Mouse (Mus musculus) granulocyte monocyte progenitor cell, adult 5-6 weeks (primary cell): ENCODE results near the gene Fhl3. TPM values are rescaled to one million over a fixed set of nuclear protein-coding genes. Genes with fewer than 3 reads are reported as not detected.

Experiments used
- ATAC-seq: replicated peaks from 2 replicates; pipeline ENCODE4 v1.8.0; 2016; ENCODE audit warnings: mild to moderate bottlenecking, moderate TSS enrichment, inconsistent platforms; ENCODE audit not compliant: poor library complexity, severe bottlenecking
- total RNA-seq, 2 experiments: library from RNA; stranded (forward) in 1 of 2; stranded (reverse) in 1 of 2; fragments of 200-712, 200-1000 nt in 1 of 2; fragments of >200 nt in 1 of 2; fragmentation: Nextera tagmentation in 1 of 2; gene quantifications; 2 replicates each; pipeline ENCODE4 v1.2.3; 2014 to 2017

Gene Fhl3
- 10.4 and 16.6 TPM in 2 replicates for total RNA-seq (2014; fragmentation: Nextera tagmentation)
- 5.0 and 6.1 TPM in 2 replicates for total RNA-seq (2017)

- peak; percentile 57 for ATAC-seq
Observed at GRCm38 (mm10) chr4:124700248-124700971, at the start of gene Fhl3. Gene Fhl3 (plus strand): TSS chr4:124700701.

GRCm38 (mm10) chr4:124652886-124653285 lies 47.6 kb upstream of the Fhl3 start:
- no peak for ATAC-seq

- ATAC-seq, result no peak
Observed at GRCm38 (mm10) chr4:124656518-124656853, 44.0 kb upstream of the Fhl3 start, which contains the start of gene Pou3f1. Gene Pou3f1 (plus strand): TSS chr4:124656807.

GRCm38 (mm10) chr4:124656854-124657650 lies 43.4 kb upstream of the Fhl3 start:
- ATAC-seq, result peak; percentile 65

GRCm38 (mm10) chr4:124657781-124658180 lies 42.7 kb upstream of the Fhl3 start:
- no peak for ATAC-seq

- ATAC-seq, result no peak
Observed at GRCm38 (mm10) chr4:124658412-124658851, 42.1 kb upstream of the Fhl3 start.

GRCm38 (mm10) chr4:124659251-124660217 lies 41.0 kb upstream of the Fhl3 start:
- no peak for ATAC-seq

- ATAC-seq, result no peak
Observed at GRCm38 (mm10) chr4:124660603-124661002, 39.9 kb upstream of the Fhl3 start.

- peak; percentile 53; the same call in 1 of the 2 replicates for ATAC-seq
Observed at GRCm38 (mm10) chr4:124663034-124663433, 37.5 kb upstream of the Fhl3 start.

- ATAC-seq, result no peak
Observed at GRCm38 (mm10) chr4:124664185-124664584, 36.3 kb upstream of the Fhl3 start.

- no peak for ATAC-seq
Observed at GRCm38 (mm10) chr4:124664604-124665003, 35.9 kb upstream of the Fhl3 start.

GRCm38 (mm10) chr4:124667476-124668033 lies 32.9 kb upstream of the Fhl3 start:
- ATAC-seq, result no peak

GRCm38 (mm10) chr4:124668078-124668477 lies 32.4 kb upstream of the Fhl3 start:
- no peak for ATAC-seq

- ATAC-seq, result no peak
Observed at GRCm38 (mm10) chr4:124670232-124670631, 30.3 kb upstream of the Fhl3 start.

- no peak for ATAC-seq
Observed at GRCm38 (mm10) chr4:124671583-124671982, 28.9 kb upstream of the Fhl3 start.

GRCm38 (mm10) chr4:124672347-124673320 lies 27.9 kb upstream of the Fhl3 start:
- no peak for ATAC-seq

- ATAC-seq, result no peak
Observed at GRCm38 (mm10) chr4:124674334-124675032, 26.0 kb upstream of the Fhl3 start.

- peak; percentile 56 for ATAC-seq
Observed at GRCm38 (mm10) chr4:124675037-124675436, 25.5 kb upstream of the Fhl3 start.
